8 mouse cellular contexts compared by ENCODE assay signal in the genomic region with DNA sequence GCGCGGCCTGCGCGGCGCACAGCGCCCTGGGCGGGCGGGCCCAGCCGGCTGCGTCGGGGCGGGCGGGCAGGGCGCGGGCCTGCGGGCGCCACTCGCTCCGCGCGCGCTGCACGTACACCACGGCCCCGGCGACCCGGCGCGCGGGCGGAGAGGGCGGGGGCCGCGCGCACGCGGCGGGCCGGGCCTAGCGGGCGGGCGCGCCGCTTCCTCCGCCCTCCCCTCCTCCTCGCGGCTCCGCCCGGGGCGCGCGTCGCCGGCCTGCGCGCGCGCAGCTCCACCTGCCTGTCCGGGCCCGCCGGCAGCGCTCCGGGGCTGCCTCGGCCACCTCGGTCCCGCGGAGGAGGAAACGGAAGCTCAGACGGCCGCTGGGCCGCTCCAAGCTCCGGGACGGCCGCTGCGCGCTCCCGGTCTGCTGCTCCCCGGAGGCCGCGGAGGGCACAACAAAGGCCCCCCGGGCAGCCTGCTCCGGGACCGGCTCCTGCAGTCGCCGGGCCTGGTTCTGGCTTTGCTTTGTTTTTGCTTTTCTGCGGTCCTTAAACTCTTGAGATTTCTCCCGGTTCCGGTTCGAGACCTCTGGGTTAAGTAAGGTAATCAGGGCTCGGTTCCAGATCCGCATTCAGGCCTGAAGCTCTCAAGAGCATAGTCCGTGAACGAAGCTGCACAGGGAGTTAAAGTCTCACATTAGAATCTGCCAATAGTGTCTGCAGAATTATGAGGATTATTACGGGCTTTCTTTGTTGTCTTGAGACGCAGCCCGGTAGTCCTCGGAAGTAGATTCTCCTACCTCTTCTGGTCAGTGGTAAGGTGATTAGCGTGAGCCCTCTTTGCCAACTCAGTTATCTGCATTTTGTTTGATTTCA. TPM values are rescaled to one million over a fixed set of nuclear protein-coding genes. Genes with fewer than 3 reads are reported as not detected.
A peak's percentile ranks its signal among the peaks of the same experiment; 100 is the strongest.
DNase-seq lines count a peak whose midpoint lies in the region; ATAC-seq and TF ChIP-seq lines count a peak whose summit lies in the region.

Gene Egln1 (minus strand): TSS at position 116 of the 860 bp plus-strand sequence.

- no peak for TF ChIP-seq CTCF in bone marrow, adult 2 months (IDR thresholded peaks at IDR 0.05; ENCODE audit: control insufficient read depth, insufficient read depth, low read length)

- WGBS in bone marrow, adult 2 months, result 5% methylated on average over 97 of the region's 98 CpGs
- WGBS in embryonic facial prominence, embryonic 14.5 days, result 0% methylated on average over 28 of the region's 98 CpGs

- no peaks in the 10 kb centered on the region for H3K36me3 ChIP-seq in embryonic facial prominence, embryonic 14.5 days (ENCODE audit: control insufficient read depth, insufficient read depth, low read length)

- no peaks in the 10 kb centered on the region for H3K9me3 ChIP-seq in embryonic facial prominence, embryonic 14.5 days (ENCODE audit: control insufficient read depth, low read length)

- peak within 1 kb of the TSS; percentile 91 for H3K9ac ChIP-seq in embryonic facial prominence, embryonic 14.5 days (ENCODE audit: low read depth, low read length)

- H3K27ac ChIP-seq in bone marrow, adult 2 months (ENCODE audit: control insufficient read depth, insufficient read depth, low read depth, low read length, poor library complexity), result peak within 1 kb of the TSS; percentile 91
- peak within 1 kb of the TSS; percentile 96 for H3K27ac ChIP-seq in embryonic facial prominence, embryonic 14.5 days (replicated peaks; ENCODE audit: low read depth, low read length)

- no peaks in the 10 kb centered on the region for H3K27me3 ChIP-seq in embryonic facial prominence, embryonic 14.5 days (replicated peaks; ENCODE audit: control insufficient read depth, insufficient read depth, low read length)

- H3K4me2 ChIP-seq in embryonic facial prominence, embryonic 14.5 days (ENCODE audit: low read depth, low read length), result peak within 1 kb of the TSS; percentile 91

- DNase-seq in A20 (ENCODE audit: low read depth, low spot score) (peak; percentile 92), liver (peak; percentile 84)
- peak; percentile 91 for DNase-seq in embryonic facial prominence, embryonic 14.5 days (ENCODE audit: low spot score)
- peak; percentile 73 for DNase-seq in heart, adult 8-10 months (ENCODE audit: low spot score)
- peak; percentile 91 for DNase-seq in kidney, adult 9 months
- peak; percentile 72 to 84 for DNase-seq in spleen, postnatal 4 days (ENCODE audit: low spot score in 2 of 2)

- H3K4me3 ChIP-seq in bone marrow, adult 2 months (replicated peaks; ENCODE audit: control insufficient read depth, low read depth, low read length), result peak within 1 kb of the TSS; percentile 83
- peak within 1 kb of the TSS; percentile 80 for H3K4me3 ChIP-seq in embryonic facial prominence, embryonic 14.5 days (ENCODE audit: low read depth, low read length)

- peak; percentile 72; the same call in 1 of the 2 replicates for TF ChIP-seq POLR2A in bone marrow, adult 2 months (IDR thresholded peaks at IDR 0.05; ENCODE audit: borderline replicate concordance, control insufficient read depth, low read depth, low read length)

- peaks cover 2% of the 10 kb centered on the region for H3K4me1 ChIP-seq in bone marrow, adult 2 months (ENCODE audit: control insufficient read depth, insufficient read depth, low read length)
- peaks cover 20% of the 10 kb centered on the region for H3K4me1 ChIP-seq in embryonic facial prominence, embryonic 14.5 days (ENCODE audit: control insufficient read depth, insufficient read depth, low read length)

- peak; percentile 89 for ATAC-seq in embryonic facial prominence, embryonic 14.5 days (ENCODE audit: low read depth)
- ATAC-seq in monocyte, adult 5-6 weeks (replicated peaks; ENCODE audit: insufficient number of reproducible peaks, low FRiP score, low TSS enrichment, poor library complexity, severe bottlenecking), result no peak

RNA-seq across cellular contexts. Expression of gene Egln1, which starts in this region (rescaled TPM):
- polyA plus RNA-seq in bone marrow, adult 2 months (2011; ENCODE audit: insufficient read depth, insufficient read length, low replicate concordance, missing spikeins), result 4.3 and 7.1 TPM in 2 replicates
- polyA plus RNA-seq in embryonic facial prominence, embryonic 14.5 days (2014; fragmentation: Nextera tagmentation; extraction: Ambion mirVana), result 17.1 and 17.2 TPM in 2 replicates
- 100 to 1,000 TPM; 328 to 381 (median 357) TPM for total RNA-seq in heart, adult 8-10 months (2022)
- 24.4 to 26.1 TPM (median 24.5 TPM) in 3 replicates for total RNA-seq in monocyte, adult 5-6 weeks (2017)

Comparison
In these comparisons a context has a peak if more than half of its experiments do, and no peak if none do; other contexts are left out.
1. RNA of gene Egln1 (total RNA-seq): 328 to 381 TPM in heart, adult 8-10 months; 24.4 to 26.1 TPM in monocyte, adult 5-6 weeks; every median in the first group is over 10 times any median in the second.
2. Peak in every context shown above with its lines, with median percentiles within 50 percentile points of each other: DNase-seq.